Mouse (Mus musculus) hematopoietic stem cell, adult 5-6 weeks (primary cell): Measurements from ENCODE around the gene Fam76b. TPM values are rescaled to one million over a fixed set of nuclear protein-coding genes. Genes with fewer than 3 reads are reported as not detected.

Experiments
- ATAC-seq, 2 experiments: fragments of 125-278 bp in 1 of 2; replicated peaks in 1 of 2; 2 replicates each; pipeline ENCODE4 v1.8.0; 2016 to 2017; ENCODE audit warnings: inconsistent platforms in 2 of 2, mild to moderate bottlenecking in 2 of 2, moderate number of reproducible peaks in 2 of 2, low read depth in 1 of 2, moderate TSS enrichment in 1 of 2; ENCODE audit not compliant: low FRiP score in 2 of 2, poor library complexity in 2 of 2, severe bottlenecking in 2 of 2, insufficient read depth in 1 of 2, low TSS enrichment in 1 of 2
- total RNA-seq: library from RNA; stranded (forward); fragments of 172-1452, 232-1000 nt; gene quantifications from 2 replicates; pipeline ENCODE4 v1.2.3, GENCODE M21; 2017

The Fam76b gene
- total RNA-seq, 1 experiment from 2014 or later = 59.9 TPM

GRCm38 (mm10) chr9:13898510-13899305 lies 71.2 kb downstream of the Fam76b start:
- ATAC-seq = no peak

GRCm38 (mm10) chr9:13902030-13902429 lies 74.5 kb downstream of the Fam76b start:
- no peak for ATAC-seq

GRCm38 (mm10) chr9:13904091-13904779 lies 76.7 kb downstream of the Fam76b start:
- 0 out of 4 replicates have a peak, but pooled peaks have one; percentile 32 to 37 for ATAC-seq

Other genes with a start within 250 kb of the Fam76b start
- 75.2 and 95.7 TPM in 2 replicates for gene Mtmr2, start 79.3 kb upstream of the Fam76b start, total RNA-seq
- 88.6 and 93.5 TPM in 2 replicates for gene Cep57, start 609 bp upstream of the Fam76b start, total RNA-seq